Mouse (Mus musculus) lung, adult 10 weeks (tissue): ENCODE measurements around the gene Fkbp5. TPM values are rescaled to one million over a fixed set of nuclear protein-coding genes. Genes with fewer than 3 reads are reported as not detected.

Source experiments
- polyA plus RNA-seq: library from polyadenylated mRNA; stranded (reverse); fragments of 350-450 nt; fragmentation: Illumina TruSeq; extraction: RNeasy Lipid Tissue Mini Kit (QIAGEN cat#74804); gene quantifications from one replicate; pipeline ENCODE4 v1.2.3, GENCODE M21; 2014; ENCODE audit warnings: low read depth, low replicate concordance; ENCODE audit not compliant: insufficient read depth

Fkbp5 gene
- polyA plus RNA-seq = 14.3 TPM

DNA sequence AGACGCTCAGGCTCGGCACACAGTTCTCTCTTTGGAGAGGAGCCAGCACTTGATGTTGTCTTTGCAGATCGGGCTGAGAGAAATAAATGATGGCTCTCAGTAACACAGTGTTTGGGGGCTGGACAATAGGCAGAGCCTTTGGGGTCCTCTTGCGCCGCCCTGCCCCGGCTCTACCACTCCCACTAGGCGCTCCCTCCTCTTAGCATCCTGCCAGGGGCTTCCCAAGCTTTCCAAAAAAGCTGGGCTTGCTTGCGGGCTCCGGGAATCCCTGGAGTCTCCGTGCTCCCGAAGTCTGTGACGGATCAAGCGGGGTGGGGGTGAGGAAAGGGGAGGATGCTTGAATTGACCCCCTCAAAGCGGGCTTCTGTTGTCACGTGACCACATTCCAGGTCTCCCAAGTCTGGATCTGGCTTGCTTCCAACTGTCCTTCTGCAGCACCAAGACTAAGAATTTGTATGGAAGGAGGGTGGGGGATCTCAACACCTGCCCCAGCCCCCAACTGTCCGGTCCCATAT is at the start of gene Fkbp5:
Fkbp5 (minus strand) TSS at position 87 of the 515 bp plus-strand sequence.

DNA sequence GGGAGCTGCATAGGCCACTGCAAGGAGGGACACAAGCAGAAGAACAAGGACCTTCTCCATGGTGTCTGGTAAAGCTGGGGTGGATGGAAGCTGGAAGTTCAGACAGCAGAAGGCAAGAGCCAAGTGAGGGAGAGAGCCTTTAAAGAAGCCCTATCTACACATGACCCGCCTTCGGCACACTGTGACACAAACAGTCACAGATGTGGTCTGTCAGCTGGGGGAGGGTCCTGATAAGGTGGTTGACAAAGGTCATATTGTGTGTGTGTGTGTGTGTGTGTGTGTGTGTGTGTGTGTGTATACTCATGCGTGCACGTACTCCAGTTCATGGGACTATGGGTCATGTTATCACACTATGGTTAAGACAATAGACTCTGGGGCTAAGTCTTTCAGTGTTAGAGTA is 43.3 kb upstream of the Fkbp5 start, which contains the start of gene Clps:
Clps (minus strand) TSS at position 169 of the 400 bp plus-strand sequence.

DNA sequence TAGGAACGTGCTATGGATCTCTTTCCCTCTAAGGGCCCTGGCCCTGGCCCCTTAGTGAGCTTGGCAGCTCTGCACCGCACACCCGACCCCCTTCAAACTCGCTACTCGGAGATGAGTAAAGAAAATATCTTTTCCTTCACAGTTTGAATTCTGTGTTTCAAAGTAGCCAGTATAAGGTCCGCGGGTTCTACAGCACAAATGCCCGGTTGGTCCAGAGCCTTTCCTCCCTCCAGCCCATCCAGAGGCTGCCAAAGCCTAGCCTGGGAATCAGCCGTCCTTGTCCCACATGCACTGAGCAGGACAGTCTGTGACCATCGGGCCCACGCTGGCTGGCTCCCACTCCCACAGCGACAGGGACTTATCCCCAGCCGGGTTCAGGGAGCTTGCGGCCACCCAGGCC is 31.8 kb upstream of the Fkbp5 start, which contains the start of gene Clpsl2:
Clpsl2 (plus strand) TSS at position 301 of the 400 bp plus-strand sequence.

DNA sequence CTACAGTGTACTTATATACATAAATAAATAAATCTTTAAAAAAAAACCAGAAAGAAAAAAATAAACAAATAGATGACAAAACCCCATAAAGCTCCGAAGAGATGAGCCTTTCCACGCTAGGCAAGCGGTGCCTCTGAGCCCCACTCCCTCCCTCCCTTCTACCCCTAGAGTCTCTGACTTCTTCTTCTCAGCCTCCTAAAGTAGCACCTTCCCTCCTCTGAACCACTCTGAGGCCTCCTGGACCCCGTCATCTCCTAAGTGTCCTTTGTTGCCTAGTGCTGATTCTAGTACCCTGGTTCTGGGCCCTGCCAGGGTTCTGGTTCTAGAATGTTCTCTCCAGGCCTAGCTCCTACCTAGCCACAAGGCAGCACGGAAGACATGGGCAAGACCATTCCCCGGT is 13.2 kb upstream of the Fkbp5 start, which contains the start of gene Armc12:
Armc12 (plus strand) TSS at position 301 of the 400 bp plus-strand sequence.

DNA sequence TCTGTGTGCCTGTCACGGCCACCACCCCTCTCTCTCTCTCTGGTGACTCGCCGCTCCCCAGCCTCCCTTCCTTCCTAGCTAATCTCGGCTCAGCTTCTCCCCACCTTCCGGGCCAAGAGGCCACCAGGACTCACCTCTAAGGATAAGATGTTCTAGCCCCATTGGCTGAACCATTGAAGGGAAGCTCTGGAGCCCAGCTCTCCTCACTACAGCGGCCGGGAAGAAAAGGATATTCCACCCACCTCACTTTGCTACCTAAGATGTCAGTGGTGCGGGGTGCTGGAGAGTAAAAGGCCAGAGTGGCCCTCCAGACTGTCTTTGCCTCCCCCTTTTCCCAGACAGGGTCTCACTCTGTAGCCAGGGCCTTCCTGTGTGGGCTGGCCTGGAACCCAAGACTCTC is 152.2 kb downstream of the Fkbp5 start, which contains the start of gene Tulp1:
Tulp1 (minus strand) TSS at position 101 of the 400 bp plus-strand sequence.

DNA sequence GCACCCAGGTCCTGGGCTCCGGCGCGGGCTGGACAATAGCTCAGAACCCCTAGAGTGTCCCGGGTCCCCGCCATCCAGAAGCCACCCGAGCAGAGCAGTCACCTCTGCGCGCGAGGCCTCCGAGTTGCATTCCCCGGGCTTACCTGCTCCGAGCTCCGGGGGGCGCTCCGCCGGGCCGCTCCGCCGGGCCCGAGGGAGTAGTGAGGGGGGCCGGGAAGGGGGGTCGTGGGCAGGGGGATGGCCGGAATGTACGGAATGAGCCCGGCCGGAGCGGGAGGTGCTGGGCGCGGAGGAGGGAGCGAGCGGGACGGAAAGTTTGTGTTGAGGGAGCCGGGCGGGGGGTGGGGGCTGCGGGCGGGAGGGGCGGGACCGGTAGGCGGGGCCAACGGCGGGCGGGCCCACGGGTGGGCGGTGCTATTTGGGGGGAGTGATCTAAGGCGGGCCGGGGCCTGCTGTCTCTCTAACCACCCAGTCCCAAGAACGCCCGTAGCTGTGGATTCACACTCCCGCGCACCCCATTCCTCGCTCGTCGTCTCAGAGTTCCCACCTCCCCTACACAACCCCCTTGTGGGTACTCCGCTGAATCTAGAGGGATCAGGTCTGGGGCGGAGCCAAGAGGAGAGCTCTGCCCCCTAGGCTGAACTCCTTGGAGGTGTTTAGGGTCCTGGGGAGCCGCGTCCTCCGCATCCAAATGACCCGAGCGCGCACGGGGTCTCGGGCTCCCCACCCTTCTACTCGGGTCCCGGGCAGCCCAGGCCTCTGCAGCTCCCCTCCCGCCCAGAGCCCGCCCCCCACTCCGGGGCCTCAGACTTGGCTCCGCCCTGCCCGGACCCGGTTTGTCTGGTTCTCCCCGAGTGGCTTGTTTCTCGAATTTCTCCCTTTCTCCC is 166.6 kb downstream of the Fkbp5 start, which contains the start of gene Tead3:
Tead3 (minus strand) TSS at position 352 of the 887 bp plus-strand sequence.

Other genes with a start within 250 kb of the Fkbp5 start
- 20.7 TPM for gene Fance, start 204.0 kb downstream of the Fkbp5 start, polyA plus RNA-seq
- gene Rpl10a, start 189.1 kb downstream of the Fkbp5 start, polyA plus RNA-seq = 991 TPM
- 11.4 TPM for gene Tead3, start 166.7 kb downstream of the Fkbp5 start, polyA plus RNA-seq
- gene Tulp1, start 152.3 kb downstream of the Fkbp5 start, polyA plus RNA-seq = 2.1 TPM
- gene Armc12, start 13.3 kb upstream of the Fkbp5 start, polyA plus RNA-seq = not detected
- not detected for gene Clpsl2, start 31.9 kb upstream of the Fkbp5 start, polyA plus RNA-seq
- not detected for gene Clps, start 43.2 kb upstream of the Fkbp5 start, polyA plus RNA-seq
- not detected for gene Lhfpl5, start 58.1 kb upstream of the Fkbp5 start, polyA plus RNA-seq
- gene Srpk1, start 105.2 kb upstream of the Fkbp5 start, polyA plus RNA-seq = 15.8 TPM
- 0.31 TPM for gene Slc26a8, start 172.7 kb upstream of the Fkbp5 start, polyA plus RNA-seq
- gene Mapk14, start 173.8 kb upstream of the Fkbp5 start, polyA plus RNA-seq = 37.5 TPM
- gene AC170998.1, start 208.6 kb upstream of the Fkbp5 start, polyA plus RNA-seq = not detected